Mouse (Mus musculus) heart, adult 2 months (tissue): ENCODE measurements around the gene Dkkl1. TPM values are rescaled to one million over a fixed set of nuclear protein-coding genes. Genes with fewer than 3 reads are reported as not detected.
A peak's percentile ranks its signal among the peaks of the same experiment; 100 is the strongest.
"Not testable (repeated sequence)": the region's sequence is repeated elsewhere in the genome, so short reads cannot be mapped to it uniquely, and the experiment has no call there.

Experiments used
- DNase-seq, 2 experiments: peaks; one replicate each; pipeline ENCODE4 v3.0.0; 2021
- H3K27ac ChIP-seq: fragments of 200-600 bp; 2 replicates; pipeline ENCODE4 v1.8.1; 2022
- H3K27me3 ChIP-seq: fragments of 200-500 bp; 2 replicates; pipeline ENCODE4 v1.6.1; 2012; ENCODE audit warnings: mild to moderate bottlenecking, low read length, inconsistent platforms, mixed read lengths; ENCODE audit not compliant: control insufficient read depth, insufficient read depth
- H3K36me3 ChIP-seq: fragments of 200-500 bp; 2 replicates; pipeline ENCODE4 v1.6.1; 2012; ENCODE audit warnings: low read length, inconsistent platforms; ENCODE audit not compliant: control insufficient read depth, insufficient read depth
- H3K4me1 ChIP-seq: fragments of 200-500 bp; 2 replicates; pipeline ENCODE4 v1.6.1; 2011; ENCODE audit warnings: low read length; ENCODE audit not compliant: control insufficient read depth, insufficient read depth
- H3K4me3 ChIP-seq: fragments of 200-600 bp; 2 replicates; pipeline ENCODE4 v1.8.1; 2022
- H3K79me2 ChIP-seq: fragments of 200-500 bp; replicated peaks from 2 replicates; pipeline ENCODE4 v1.6.1; 2012; ENCODE audit warnings: mild to moderate bottlenecking, inconsistent platforms, low read length, moderate library complexity, mixed read lengths; ENCODE audit not compliant: control insufficient read depth, insufficient read depth
- H3K9ac ChIP-seq: fragments of 200-500 bp; 2 replicates; pipeline ENCODE4 v1.6.1; 2012; ENCODE audit warnings: low read depth, mild to moderate bottlenecking, control low read depth, inconsistent platforms, low read length, mixed read lengths
- CTCF ChIP-seq: fragments of 200-600 bp; IDR thresholded peaks from 2 replicates; pipeline ENCODE4 v1.8.1; 2022; ENCODE audit warnings: antibody characterized with exemption, mild to moderate bottlenecking, moderate library complexity
- EP300 ChIP-seq: fragments of 200-500 bp; IDR thresholded peaks from 2 replicates; pipeline ENCODE4 v1.6.1; 2011; ENCODE audit warnings: low read depth, low read length, control low read depth; ENCODE audit not compliant: insufficient read depth
- POLR2A ChIP-seq: fragments of 200-500 bp; IDR thresholded peaks from 2 replicates; pipeline ENCODE4 v1.6.1; 2011; ENCODE audit warnings: mild to moderate bottlenecking, low read depth, low read length, control low read depth; ENCODE audit not compliant: insufficient read depth
- WGBS: fragments of 180-500 bp; shearing (Covaris S2); methylation state at CpG from one replicate; pipeline ENCODE4 v1.1.7; 2018; 5-methylcytosine and 5-hydroxymethylcytosine counted together
- intact Hi-C: fragments of 180-260 bp; cut with DNase I; formaldehyde crosslinking; loops from one replicate; pipeline ENCODE4 v1.15.1; 2025
- long read RNA-seq: library from polyadenylated mRNA; stranded (forward); transcript quantifications from one replicate; pipeline ENCODE4 v2.0.0, GENCODE M21; 2021
- polyA plus RNA-seq: library from polyadenylated mRNA; depleted of rRNA; stranded (reverse); fragments of >200 nt; gene quantifications from 2 replicates; pipeline ENCODE4 v1.2.3, GENCODE M21; 2012; rRNA removed
- total RNA-seq, 2 experiments: library from RNA; stranded (reverse); gene quantifications; 2 replicates each; pipeline ENCODE4 v1.2.3; 2021

Gene Dkkl1
- total RNA-seq, result not detected
- 0.37 and 0.73 TPM in 2 replicates for polyA plus RNA-seq
- long read RNA-seq, result 0 reads

DNA sequence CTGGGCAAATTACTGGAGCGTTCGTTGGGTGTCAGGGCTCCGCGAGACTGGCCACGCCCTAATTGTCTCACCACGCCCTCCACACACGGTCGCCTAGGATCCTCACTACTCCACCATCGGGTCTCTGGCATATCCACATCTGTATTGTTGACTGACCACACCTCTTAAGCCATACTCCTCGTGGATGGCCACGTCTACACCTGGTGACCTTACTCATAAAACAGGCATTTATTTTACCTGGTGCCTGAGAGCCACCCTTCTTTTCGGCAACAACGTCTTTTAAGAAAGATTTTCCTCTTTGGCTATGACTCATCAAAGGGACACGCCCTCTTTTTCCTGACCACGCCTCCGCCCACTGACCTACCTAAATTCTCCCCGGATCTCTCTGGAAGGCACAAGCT lies at the start of gene Dkkl1:
Dkkl1 (minus strand) TSS at position 297 of the 401 bp plus-strand sequence.
- Histone ChIP-seq H3K4me1 (no peaks in the 10 kb centered on the region), H3K36me3 (no peaks in the 10 kb centered on the region), H3K79me2 (no peaks in the 10 kb centered on the region), H3K4me3 (no peak within 1 kb of the TSS), H3K27ac (no peak within 1 kb of the TSS), H3K27me3 (no peaks in the 10 kb centered on the region; the same call in 1 of the 2 replicates), H3K9ac (no peak within 1 kb of the TSS)
- intact Hi-C loops, result no loop called here
- no peak for TF ChIP-seq POLR2A
- TF ChIP-seq EP300, result no peak
- TF ChIP-seq CTCF, result no peak
- 7% methylated on average over 17 of the region's 17 CpGs for WGBS
- DNase-seq, result no peak

DNA sequence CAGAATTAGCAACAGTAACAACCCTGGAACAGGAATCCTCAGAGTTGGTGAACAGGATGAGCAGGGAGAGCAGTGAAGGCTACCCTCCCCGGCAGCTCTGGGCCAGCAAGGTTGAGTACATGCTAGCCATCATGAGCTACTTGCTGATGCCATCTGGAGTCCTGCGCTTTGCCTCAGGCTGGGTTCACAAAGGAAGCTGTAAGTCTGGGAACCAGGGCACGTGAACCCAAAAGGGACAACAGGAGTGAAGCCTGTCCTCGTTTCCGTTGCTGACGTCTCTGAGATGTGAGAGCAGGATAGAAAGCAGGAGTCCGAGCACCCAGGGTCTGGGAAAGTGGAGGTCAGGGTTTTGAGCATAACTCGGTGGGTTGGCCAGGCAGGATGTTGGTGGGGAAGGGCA lies 47.3 kb upstream of the Dkkl1 start:
- WGBS, result 86% methylated on average over 8 of the region's 8 CpGs
- H3K27ac ChIP-seq, result no peak overlapping the region
- TF ChIP-seq POLR2A, result no peak
- no peak for TF ChIP-seq EP300
- no peak for TF ChIP-seq CTCF
- no peaks in the 10 kb centered on the region for H3K36me3 ChIP-seq
- no peaks in the 10 kb centered on the region for H3K27me3 ChIP-seq
- intact Hi-C loops, result no loop called here
- no peaks in the 10 kb centered on the region for H3K79me2 ChIP-seq
- no peak overlapping the region for H3K9ac ChIP-seq
- peak in 1 of 2 experiments; percentile 10 for DNase-seq
- H3K4me1 ChIP-seq, result no peaks in the 10 kb centered on the region; the same call in 1 of the 2 replicates
- no peak overlapping the region for H3K4me3 ChIP-seq

DNA sequence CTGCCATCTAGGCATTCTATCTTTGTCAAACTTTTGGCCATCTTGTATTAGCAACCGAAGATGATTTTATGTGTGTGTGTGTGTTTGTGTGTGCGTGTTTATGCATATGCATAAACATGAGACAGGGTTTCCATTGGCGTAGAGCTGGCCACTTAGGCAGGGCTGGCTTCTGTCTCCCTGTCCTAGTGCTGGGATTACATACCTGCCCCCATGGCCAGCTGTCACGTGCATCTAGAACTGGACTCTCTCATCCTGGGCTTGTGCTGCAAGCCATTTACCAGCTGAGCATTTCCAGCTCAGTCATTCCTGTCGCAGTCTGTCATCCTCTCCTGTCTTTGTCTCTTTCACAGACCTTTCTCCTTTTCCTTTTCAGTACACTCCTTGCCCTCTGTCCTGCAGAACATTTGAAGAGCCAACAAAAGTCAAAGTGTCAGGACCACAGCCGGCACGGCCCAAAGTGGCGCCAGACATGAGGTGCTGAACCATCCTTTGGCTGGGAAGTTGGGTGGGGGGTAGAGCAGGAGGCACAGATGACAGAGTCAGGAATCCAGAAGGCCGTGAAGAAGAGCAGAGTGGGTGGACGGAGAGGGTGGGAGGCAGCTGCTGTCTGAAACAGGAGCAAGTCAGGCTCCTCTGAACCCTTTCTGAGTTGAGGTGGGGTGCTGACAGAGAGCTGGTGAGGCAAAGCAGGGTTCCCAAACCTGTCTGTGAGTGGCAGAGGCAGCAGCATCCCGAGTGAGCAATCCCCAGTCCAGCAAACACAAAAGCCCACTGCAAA lies 45.3 kb upstream of the Dkkl1 start:
- Histone ChIP-seq H3K27me3 (no peaks in the 10 kb centered on the region), H3K9ac (no peak overlapping the region), H3K4me3 (no peak overlapping the region), H3K27ac (no peak overlapping the region), H3K36me3 (no peaks in the 10 kb centered on the region), H3K79me2 (no peaks in the 10 kb centered on the region), H3K4me1 (no peaks in the 10 kb centered on the region)
- WGBS, result 58% methylated on average over 11 of the region's 11 CpGs
- intact Hi-C loops, result no loop called here
- TF ChIP-seq CTCF (no peak), EP300 (no peak), POLR2A (no peak)
- peak in 1 of 2 experiments; percentile 9 for DNase-seq

GRCm38 (mm10) chr7:45255822-45256221 lies 43.9 kb upstream of the Dkkl1 start:
- H3K4me1 ChIP-seq, H3K27ac ChIP-seq, H3K4me3 ChIP-seq, H3K9ac ChIP-seq, H3K79me2 ChIP-seq, H3K27me3 ChIP-seq, H3K36me3 ChIP-seq, intact Hi-C loops: not testable (repeated sequence)
- DNase-seq, result peak; percentile 56 to 58
- WGBS, result 41% methylated on average over 5 of the region's 7 CpGs

DNA sequence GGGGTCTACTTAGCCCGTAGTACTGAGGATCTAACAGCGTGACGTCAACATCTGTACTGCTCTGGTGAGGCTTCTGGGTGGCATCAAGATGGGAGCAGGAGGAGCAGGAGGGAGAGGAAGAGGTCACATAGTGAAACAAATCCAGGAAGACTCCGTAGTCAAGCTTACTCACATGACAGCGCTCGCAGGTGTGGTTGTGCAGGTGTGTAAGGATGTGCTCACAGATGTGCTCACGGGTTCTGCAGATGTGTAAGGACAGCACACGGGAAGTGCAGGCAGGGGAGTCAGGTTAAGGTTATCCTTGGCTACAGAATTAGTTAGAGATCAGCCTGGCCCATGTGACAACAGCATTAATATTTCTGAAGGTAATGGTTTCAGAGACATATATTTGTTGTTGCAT lies 41.9 kb upstream of the Dkkl1 start:
- WGBS, result 86% methylated on average over 8 of the region's 8 CpGs

GRCm38 (mm10) chr7:45247666-45248065 lies 35.7 kb upstream of the Dkkl1 start:
- no peak overlapping the region for H3K27ac ChIP-seq
- no peaks in the 10 kb centered on the region for H3K4me1 ChIP-seq
- no peak overlapping the region for H3K9ac ChIP-seq
- no peaks in the 10 kb centered on the region for H3K79me2 ChIP-seq
- H3K4me3 ChIP-seq, result no peak overlapping the region
- TF ChIP-seq CTCF (peak; percentile 10; the same call in 1 of the 2 replicates), POLR2A (no peak)
- intact Hi-C loops, result no loop called here
- no peaks in the 10 kb centered on the region for H3K27me3 ChIP-seq
- WGBS, result 45% methylated on average over 3 of the region's 3 CpGs
- no peak for DNase-seq
- no peaks in the 10 kb centered on the region for H3K36me3 ChIP-seq

More for the DNA sequence above, 41.9 kb upstream of the Dkkl1 start:
- Histone ChIP-seq H3K27ac (no peak overlapping the region), H3K79me2 (no peaks in the 10 kb centered on the region), H3K27me3 (no peaks in the 10 kb centered on the region), H3K36me3 (no peaks in the 10 kb centered on the region), H3K4me1 (no peaks in the 10 kb centered on the region), H3K9ac (no peak overlapping the region), H3K4me3 (no peak overlapping the region)
- no peak for DNase-seq
- TF ChIP-seq EP300 (no peak), CTCF (no peak)
- intact Hi-C loops, result no loop called here
